Mouse (Mus musculus): ENCODE data around the gene Ppih.

Ppih gene

DNA sequence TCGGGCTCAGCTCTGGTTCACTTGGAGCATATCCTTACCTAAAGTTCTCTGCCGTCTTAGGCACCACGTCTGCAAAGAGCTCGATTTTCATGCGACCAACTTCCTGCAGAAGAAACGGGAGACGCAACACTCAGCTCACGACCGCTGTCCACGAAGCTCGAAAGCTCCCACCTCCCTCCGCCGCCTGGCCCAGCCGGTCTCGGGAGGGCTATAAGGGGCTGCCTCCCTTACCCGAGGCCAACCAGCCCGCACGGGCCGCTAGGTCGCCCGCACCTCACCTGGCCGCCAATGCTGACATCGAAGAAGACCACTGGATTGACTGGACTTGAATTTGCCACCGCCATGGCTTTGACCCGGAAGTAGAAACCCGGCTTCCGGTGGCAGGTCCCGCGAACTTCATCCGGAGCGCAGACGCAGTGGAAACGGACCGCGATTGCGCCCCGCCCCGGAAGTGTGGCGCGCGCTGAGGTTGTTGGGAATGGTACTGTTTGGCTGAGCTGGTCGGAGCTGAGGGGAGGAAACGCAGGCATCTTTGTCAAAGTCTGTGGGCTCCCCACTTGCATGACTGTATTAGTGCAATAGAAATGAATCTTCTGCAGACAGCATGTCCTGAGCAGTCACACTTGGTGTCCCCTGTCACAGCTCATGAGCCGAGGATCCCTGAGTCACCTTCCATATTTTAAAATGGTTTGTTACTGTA is at the start of gene Ppih:
Gene Ppih (minus strand): TSS at position 416 of the 700 bp plus-strand sequence.
- peak; percentile 93 for DNase-seq

DNA sequence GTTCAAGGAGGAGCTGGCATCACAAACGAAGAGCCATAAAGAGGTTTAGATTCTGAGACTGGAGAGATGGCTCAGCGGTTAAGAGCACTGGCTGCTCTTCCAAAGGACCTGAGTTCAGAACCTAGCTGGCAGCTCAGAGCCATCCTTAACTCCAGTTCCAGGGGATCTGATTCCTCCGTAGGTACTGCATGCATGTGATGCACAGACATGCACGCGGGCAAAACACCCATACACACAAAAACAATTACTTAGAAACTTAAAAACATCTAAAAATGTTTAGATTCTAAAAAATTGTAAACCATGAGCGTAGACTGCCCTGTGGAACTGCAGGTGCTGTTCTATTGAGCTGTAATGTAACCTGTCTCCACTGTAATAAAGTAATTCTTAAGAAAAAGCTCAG is 49.1 kb upstream of the Ppih start:
- no peak for DNase-seq

DNA sequence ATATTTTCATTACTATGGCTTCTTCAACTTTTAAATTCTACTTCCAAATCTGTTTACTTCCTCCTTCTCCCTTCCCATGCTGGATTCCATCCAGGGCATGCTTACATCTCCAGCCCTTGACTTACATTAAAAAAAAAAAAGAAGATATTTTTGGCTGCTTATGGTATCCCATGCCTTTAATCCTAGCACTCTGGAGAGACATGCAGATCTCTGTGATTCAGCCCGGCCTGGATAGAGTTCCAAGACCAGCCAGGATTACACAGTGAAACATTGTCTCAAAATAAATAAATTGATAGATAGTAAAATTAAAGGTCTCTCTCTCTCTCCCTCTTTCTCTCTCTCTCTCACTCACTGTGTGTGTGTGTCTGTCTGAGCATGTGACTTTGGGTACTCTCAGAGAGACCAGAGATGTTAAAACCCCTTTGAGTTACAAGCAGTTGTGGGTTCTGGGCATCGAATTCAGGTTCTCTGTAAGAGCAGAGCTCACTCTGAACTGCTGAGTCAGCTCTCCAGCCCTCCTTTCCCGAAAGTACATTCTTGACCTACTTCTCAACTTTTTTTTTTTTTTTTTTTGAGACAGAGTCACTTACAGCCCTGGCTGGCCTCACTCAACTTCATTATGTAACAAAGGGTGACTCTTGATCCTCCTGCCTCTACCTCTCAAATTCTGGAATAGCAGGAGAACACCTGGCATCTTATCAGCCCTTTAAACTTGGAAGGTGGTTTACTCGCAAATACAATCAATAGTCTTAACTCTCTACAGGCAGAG is 46.6 kb upstream of the Ppih start:
- no peak for DNase-seq

DNA sequence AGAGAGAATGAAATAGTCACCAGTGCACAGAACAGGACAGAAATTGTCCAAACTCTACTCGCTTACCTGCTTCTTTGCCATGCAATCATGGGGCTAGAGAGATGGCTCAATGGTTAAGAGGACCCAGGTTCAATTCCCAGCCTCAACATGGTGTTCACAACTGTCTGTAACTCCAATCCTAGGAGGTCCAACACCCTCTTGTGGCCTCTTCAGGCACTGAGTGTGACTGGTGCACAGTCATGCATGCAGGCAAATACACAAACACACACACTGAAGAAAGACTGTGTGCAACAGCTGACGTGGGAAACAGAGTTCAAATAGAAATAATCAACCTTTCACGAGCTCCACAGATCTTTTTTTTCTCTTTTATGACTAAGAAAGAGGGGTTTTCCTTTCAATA is 41.9 kb upstream of the Ppih start:
- DNase-seq, result no peak

DNA sequence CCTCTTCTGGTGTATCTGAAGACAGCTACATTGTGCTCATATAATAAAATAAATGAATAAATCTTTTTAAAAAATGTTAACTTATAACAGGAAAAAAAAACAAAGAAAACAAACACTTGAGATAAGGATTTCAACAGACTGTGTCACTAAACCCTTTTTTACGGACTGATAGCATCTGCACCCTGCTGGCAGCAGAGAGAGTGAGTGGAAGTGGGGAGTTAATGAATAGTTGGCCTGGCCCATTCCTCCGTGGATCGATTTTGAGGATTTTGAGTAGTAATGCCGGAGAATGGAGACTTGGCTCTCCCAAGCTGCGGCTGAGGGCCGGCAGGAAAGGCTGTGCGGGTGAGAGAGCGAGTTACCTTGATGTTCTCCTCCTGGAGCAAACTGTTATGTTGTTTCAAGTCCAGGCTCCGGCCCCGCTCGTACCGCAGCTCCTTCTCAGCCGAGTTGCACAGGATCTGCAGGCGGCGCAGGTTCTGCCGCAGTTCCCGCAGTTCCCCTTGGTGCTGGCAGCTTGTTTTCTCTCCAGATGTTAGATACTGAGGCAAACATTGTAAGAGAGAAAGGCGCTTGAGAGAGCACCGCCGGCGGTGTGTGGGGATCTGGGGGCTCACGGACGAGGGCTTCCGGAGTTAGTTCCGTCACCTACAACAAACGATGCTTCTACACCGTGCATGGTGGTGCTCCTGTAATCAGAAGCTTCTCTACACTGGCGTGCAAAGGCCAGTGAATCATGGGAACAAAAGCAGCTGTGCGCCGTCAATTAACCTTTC is 39.0 kb upstream of the Ppih start:
- DNase-seq, result no peak

DNA sequence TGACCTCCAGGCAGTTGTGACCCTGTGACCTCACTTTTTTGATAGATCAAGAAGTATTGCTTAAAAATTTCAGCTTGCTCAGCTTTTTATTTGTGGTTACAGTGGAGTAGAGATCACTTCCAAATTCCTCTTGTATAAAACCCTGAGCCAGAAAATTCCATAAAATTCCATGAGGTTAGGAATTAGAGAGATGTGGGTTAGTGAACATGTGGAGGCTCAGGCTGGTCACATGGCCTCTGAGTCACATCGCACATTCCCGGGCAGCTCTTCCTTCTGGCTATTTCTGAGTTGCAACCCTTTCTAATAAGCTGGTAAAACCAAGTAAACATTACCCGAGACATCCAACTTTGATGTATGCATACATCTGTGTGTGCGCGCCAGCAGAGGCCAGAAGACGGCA is 25.2 kb upstream of the Ppih start:
- no peak for DNase-seq

DNA sequence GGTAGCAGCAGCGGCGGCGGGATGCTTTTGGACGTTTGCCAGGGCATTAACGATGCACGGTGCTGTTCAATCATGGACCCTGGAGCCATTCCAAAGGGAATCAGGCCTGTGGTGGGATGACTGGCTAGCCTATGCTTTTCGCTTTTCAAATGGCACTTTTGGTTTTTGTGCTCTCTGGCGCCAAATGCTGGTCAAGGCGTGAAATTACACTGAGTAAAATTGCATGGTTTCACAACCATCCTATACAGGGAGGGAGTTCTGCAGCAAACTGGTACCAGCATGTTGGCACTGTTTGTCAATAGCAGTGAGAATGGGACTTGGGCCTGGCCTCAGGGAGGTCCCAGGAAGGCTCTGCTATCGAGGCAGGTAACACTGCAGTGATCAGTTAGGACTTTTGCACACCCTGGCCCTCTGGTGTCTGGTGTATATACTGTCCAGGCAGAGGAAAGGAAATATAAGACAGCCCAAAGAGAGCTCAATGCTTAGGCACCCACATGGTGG is 18.6 kb upstream of the Ppih start:
- no peak for DNase-seq

DNA sequence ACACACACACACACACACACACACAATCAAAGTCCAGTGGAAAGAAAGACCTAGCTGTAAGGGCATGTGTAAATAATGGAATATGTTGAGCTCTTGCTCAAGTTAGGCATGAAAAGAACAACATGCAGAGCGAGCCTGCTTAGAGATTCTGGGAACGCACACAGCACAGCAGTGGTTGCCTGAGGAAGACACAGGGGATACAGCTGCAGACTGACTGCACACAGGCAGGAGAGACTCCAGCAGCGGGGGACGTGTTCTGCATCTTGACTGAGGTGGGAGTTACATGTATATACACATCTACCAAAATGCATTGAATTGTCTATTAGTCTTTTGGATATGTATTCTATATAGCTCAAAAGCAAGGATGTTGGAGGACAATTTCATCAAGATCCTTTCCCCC is 18.1 kb upstream of the Ppih start:
- DNase-seq, result no peak

DNA sequence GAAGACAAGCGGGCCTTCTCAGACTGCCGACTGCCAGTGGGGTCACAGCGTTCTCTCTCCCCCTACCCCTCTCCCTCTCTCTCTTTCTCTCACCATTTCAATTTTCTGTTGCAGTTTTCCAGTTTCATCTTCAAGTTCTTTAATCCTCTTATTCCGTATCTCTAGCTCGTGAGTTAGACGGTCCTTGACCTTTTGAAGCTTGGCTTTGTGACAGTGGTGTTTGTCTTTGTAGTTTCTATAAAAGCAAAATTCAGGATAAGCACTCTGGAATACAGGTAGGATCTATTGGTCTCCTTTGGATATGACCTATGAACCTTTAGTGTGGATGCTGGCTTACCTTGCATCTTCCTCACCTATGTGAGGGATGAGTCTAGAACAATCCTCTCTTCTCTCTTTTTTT is 13.1 kb upstream of the Ppih start:
- DNase-seq, result no peak

DNA sequence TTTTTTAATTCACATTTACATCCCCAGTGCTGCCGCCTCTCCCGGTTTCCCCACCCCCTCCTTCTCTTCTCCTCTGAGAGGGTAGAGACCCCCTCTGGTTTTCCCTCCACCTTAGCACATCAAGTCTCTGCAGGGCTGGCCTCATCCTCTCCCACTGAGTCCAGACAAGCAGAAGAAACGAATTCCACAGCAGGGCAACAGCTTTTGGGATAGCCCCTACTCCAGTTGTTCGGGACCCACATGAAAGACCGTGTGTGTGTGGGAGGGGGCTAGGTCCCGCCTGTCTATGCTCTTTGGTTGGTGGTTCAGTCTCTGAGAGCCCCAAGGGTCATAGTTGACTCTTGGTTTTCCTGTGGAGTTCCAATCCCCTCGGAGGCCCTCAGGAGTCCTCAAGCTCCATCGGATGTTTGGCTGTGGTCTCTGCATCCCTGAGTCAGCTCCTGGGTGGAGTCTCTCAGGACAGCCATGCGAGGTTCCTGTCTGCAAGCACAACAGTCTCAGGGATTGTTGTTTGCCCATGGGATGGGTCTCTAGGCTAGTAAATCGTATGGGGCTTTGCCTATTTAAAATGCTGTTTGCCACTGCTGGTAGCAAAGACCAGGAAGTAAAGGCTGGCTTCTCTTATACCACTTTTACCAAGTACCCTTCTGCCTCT is 677 bp upstream of the Ppih start:
- no peak for DNase-seq

DNA sequence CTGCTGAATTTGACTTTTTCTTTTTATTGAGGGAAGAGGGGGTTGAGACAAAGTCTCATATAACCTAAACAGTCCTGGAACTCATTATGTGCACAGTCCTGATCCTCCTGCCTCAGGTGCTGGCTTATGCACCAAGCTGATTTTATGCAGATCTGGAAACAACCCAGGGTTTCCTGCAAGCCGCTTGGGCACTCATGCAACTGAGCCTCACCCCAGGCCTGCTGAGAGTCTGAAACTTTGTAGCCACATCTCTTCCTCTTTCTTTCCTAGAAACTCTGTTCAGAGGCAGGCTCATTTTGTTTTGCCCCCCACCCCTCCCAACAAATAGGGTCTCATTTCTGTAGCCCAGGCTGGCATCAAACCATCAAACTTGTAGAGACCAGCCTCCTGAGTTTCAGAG is 6.6 kb downstream of the Ppih start:
- no peak for DNase-seq

DNA sequence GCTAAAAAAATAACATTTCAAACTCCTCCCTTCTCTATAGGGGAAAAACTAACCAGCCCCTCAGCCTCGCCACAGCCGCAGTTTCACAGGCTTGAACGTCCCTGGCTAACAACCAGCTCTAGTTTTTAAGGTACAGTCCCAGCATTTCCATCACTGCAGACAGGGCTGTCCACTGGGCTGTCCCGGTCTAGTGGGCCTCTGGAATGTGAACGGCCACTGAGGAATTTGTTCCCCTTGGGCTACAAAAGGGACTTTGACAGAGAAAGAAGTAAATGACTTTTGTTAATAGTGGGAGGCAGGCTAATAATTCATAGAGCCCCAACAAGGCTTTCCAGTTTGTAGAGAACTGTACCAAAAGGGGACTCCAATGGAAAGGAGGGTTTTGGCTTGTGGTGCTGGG is 14.9 kb downstream of the Ppih start:
- DNase-seq, result peak; percentile 89

DNA sequence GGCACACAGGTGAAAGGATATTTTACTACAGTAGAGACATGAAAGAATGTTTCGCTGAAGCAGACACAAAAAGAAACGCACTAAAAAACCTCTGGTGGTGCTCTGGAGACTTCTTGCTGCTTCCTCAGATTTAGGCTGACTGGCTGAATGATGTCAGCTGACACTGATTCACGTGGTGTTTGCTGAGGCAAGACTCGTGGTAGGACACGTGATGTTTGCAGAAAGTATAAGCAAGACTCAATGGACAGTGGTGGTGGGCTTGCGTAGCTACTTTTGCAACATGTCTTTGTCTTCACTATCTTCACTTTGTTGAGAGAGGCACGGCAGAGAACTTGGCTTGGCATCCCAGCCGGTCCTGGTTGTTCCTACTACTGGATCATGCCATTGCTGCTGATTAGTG is 17.1 kb downstream of the Ppih start:
- DNase-seq, result peak; percentile 41

DNA sequence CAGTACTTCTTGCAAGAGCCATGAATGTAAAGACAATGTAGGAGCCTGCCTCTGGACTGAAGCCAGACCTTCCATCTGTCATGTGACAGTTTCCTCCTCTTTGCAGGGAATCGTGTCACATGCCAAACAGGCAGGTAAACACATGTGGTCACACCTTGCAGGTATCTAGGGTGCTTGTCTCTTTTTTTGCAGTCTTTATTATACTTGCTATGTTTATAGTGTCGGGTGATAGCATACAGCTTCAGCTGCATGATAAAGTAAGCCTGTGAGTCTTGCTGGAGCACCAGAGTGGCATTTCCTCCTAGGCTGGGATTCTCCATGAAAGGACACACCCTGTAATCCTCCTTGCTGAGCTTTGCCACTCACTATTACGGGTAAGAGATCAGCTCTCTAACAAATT is 18.6 kb downstream of the Ppih start:
- DNase-seq, result no peak

DNA sequence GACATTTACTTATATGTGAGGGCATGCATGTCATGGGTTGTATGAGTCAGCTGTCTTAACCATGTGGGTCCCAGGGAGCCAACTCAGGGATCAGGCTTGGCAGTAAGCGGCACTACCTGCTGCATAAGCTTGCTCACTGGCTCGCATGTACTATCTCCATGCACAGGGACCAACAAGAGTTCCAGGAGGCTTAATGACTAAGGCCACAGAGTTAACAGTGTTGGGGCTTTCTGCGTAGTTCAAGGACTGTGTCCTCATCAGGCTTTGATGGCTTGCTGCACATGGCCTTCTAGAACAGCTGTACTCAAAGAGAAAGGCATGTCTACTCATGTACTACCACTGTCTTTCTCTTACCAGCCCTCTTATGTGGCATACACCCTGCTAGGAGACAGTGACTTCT is 19.6 kb downstream of the Ppih start:
- no peak for DNase-seq

DNA sequence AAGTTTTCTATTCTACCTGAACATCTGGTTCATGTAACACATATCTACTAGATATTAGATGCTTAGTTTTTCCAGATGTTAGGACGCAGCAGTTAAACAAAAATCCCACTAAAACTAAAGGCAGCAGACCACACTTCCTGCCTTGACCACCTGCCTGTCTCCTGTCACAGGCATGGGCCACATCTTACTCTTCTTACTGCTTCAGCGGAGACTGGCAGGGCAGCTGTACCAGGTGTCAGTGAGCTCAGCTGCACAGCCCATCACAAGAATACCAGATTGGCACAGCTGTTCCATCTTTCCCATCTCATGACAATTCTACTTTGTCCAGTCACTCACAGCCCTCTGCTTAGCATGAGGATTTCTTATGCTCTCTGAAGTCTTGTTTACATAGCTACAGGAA is 23.0 kb downstream of the Ppih start:
- DNase-seq, result no peak

DNA sequence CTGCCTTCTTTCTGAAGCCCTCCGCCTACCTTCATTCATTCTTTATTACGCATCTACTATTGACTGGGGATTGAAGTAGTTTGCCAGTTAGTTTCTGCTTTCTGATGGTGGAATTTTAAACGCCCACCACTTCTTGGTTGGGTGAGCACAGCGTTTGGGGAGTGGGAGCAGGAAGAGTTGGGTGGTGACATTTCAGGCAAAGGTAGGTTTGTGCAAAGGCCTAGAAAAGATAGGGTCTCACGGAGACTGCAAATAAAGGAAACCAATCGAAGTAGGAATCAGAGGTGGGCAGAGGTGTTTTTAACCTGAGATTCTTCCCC is 25.3 kb downstream of the Ppih start:
- DNase-seq, result no peak

DNA sequence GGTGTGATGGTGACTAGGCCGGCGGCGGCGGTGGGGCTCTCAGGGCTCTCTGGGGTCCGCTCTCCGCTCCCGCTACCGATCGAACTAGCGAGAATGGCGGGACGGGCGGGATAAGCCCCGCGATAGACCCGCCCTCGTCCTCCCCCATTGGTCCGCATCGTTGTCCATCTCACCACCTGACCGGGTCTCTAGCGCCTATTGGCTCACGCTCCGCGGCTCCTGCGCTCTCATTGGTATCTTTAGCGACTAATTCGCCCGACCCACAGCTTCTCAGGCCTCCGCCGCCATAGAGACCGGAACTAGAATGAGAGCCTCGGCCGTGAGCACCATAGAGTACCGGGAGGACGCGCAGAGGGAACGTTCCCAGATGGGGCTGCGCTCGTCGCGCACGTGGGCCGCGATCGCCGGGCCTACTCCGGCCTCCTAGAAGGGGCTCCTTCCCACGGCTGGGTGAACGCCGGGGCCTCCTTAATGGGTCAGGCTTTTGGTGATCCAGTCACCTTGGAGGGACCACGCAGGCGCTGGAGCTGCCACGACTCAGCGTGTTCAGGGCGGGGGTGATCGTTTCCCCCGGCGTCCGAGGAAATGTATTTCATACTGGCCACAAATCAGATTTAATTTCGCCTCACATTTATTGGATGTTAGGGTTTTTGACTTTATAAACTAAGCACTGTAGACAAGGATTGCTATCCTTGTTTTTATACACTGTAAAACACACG is 25.8 kb downstream of the Ppih start, which contains the start of gene Ybx1:
Gene Ybx1 (minus strand): TSS at position 190 of the 719 bp plus-strand sequence.
- peak; percentile 99 for DNase-seq

DNA sequence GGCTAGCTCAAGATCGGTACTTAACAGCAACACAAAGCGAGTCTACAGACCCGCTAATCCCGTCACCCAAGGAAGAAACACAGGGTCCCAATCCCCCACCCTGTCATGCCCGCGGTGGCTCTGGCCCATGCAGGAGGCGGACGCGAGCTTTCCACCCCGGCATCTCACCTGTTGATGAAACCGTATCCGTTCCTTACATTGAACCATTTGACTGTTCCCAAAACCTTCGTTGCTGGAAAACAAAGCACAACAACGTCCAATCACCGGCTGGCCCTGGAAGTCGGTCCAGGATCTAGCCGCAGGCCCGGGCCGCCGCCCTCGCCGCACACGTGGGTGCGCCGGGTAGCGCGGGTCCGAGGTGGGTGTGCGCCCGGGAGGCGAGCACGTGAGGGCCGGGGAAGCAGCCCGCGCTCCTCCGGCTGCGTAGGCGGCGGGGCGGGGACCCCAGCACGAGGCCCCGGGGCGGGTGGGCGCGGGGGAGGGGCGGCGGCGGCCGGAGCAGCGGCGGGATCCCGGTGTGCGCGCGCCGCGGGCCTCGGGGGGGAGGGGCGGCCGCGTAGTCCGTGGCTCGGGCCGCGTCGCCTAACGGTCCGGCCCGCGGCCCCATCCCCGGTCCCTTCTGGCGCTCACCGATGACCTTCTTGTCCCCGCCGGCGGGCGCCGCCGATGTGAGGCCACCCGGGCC is 26.6 kb downstream of the Ppih start:
- DNase-seq, result no peak

DNA sequence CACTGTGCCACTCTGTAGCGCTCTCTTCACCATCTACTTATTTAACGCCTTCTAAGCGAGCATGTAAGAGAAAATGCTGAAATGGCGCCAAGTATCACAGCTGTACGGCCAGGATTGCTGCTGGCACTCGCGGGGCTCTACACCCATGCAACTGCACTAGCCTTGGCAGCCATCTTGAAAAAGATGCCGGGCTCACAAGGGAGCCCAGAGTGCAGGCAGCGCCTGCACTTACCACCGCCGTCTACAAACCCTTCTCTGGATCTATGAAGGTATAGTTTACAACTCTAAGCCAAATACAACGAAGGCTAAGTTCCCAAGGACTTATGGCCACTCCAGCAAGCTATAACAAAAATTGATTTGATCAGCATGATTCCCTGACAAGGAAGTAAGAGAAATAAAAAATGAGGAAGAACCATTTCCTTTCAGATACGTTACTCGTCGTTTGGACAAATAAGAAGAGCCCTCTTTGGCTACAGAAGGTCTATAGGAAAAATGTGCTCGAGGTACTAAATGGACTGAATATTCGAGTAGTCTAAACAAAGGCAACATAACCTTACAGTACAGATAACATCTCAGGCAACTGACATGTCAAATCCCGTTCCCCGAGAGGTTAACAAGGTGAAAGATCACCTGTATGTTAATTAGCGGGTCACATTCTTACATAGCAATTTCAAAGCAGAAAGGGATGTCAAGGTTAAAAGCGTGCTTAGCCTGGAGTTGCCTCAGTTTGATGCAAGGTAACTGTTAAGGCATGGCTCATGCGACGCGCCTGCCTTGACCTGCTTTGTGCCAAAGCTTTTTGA is 27.4 kb downstream of the Ppih start:
- peak; percentile 47 for DNase-seq

DNA sequence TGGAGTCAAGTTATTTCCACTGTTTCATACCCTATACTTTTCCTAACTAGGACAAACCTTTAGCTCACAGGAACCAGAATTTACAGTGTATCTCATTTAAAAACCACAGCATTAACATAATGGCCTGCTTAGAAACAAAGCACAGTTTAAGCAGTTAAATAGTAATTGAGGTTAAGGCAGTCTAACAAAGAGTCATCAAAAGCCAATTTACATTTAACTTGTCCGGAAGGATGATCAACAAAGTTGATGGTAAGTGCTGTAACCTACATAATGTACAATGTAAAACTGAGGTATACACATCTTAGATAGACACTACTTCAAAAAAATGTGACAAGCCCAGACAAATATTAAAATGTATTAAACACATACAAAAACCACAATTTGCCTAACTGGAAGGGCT is 28.4 kb downstream of the Ppih start:
- DNase-seq, result no peak
